Mouse (Mus musculus): Measurements from ENCODE around the gene Uaca. TPM values are rescaled to one million over a fixed set of nuclear protein-coding genes. Genes with fewer than 3 reads are reported as not detected.

Gene Uaca
- total and polyA plus RNA-seq, 3 experiments = 0.17 to 0.34 TPM; not detected in 1

- Histone ChIP-seq H3K9ac (ENCODE audit: insufficient read depth, low read depth) (no peak overlapping the region), H3K4me1 (ENCODE audit: control insufficient read depth in 1 of 2, insufficient read depth in 2 of 2) (peaks cover 0 to 13% of the 10 kb centered on the region in 2 experiments; a peak in 2 of 4 replicates), H3K27ac (ENCODE audit: insufficient read depth, low read depth) (no peak overlapping the region), H3K79me2 (replicated peaks; ENCODE audit: control insufficient read depth, extremely low read depth, insufficient read depth, poor library complexity, severe bottlenecking) (no peaks in the 10 kb centered on the region), H3K27me3 (replicated peaks) (no peaks in the 10 kb centered on the region), H3K9me3 (replicated peaks; ENCODE audit: low read length) (peaks cover 2% of the 10 kb centered on the region), H3K4me2 (ENCODE audit: insufficient read depth, low read depth, poor library complexity, severe bottlenecking) (no peak overlapping the region), H3K4me3 (replicated peaks in 1 of 3; ENCODE audit: low read depth in 2 of 3, low read length in 2 of 3, poor library complexity in 1 of 3) (no peak overlapping the region), H3K36me3 (replicated peaks in 1 of 2; ENCODE audit: control insufficient read depth in 1 of 2, insufficient read depth in 1 of 2, low read length in 1 of 2) (no peaks in the 10 kb centered on the region)
- no peak for DNase-seq (ENCODE audit: extremely low read depth)
- dilution Hi-C loops (cut with MboI; ENCODE audit: extremely low pct_ligation_motif_present, extremely low pct_unique_long_range_greater_than_20kb, low sequenced_read_pairs) (no loop called here), in situ Hi-C loops (cut with MboI; ENCODE audit: low pct_ligation_motif_present, low pct_unique_long_range_greater_than_20kb, low sequenced_read_pairs) (no loop called here)
- TF ChIP-seq SMC3 (IDR thresholded peaks at IDR 0.05; ENCODE audit: low read depth, low read length) = no peak
- TF ChIP-seq UBTF (IDR thresholded peaks at IDR 0.05; ENCODE audit: low read depth, low read length) = no peak
- no peak for TF ChIP-seq MEF2A (IDR thresholded peaks at IDR 0.05; ENCODE audit: borderline replicate concordance, low read depth, low read length)
- no peak for TF ChIP-seq ETS1 (conservative IDR thresholded peaks at IDR 0.05; ENCODE audit: low read depth, low read length)
- TF ChIP-seq MAX (IDR thresholded peaks at IDR 0.05; ENCODE audit: low read length) = no peak
- no peak for TF ChIP-seq GABPA (IDR thresholded peaks at IDR 0.05; ENCODE audit: insufficient replicate concordance, low read depth, low read length)
- no peak for TF ChIP-seq JUND (conservative IDR thresholded peaks at IDR 0.05; ENCODE audit: low read depth, low read length)
- no peak for TF ChIP-seq CHD2 (IDR thresholded peaks at IDR 0.05; ENCODE audit: low read length)
- no peak for TF ChIP-seq BHLHE40 (IDR thresholded peaks at IDR 0.05; ENCODE audit: low read depth, low read length)
- TF ChIP-seq IRF4 (IDR thresholded peaks at IDR 0.05; ENCODE audit: low read depth, low read length) = no peak
- no peak for TF ChIP-seq MYC (IDR thresholded peaks at IDR 0.05; ENCODE audit: low read depth, low read length)
- no peak for TF ChIP-seq TCF12 (IDR thresholded peaks at IDR 0.05; ENCODE audit: low read depth, low read length)
- no peak for TF ChIP-seq ZNF384 (IDR thresholded peaks at IDR 0.05; ENCODE audit: low read depth, low read length)
- no peak for TF ChIP-seq SIN3A (IDR thresholded peaks at IDR 0.05; ENCODE audit: low read length)
- TF ChIP-seq NELFE (IDR thresholded peaks at IDR 0.05; ENCODE audit: low read depth, low read length) = no peak
- no peak for TF ChIP-seq CTCF (conservative IDR thresholded peaks at IDR 0.05 in 1 of 2, IDR thresholded peaks at IDR 0.05 in 1 of 2; ENCODE audit: low read depth in 2 of 2, low read length in 2 of 2)
These were observed 36.5 kb upstream of the Uaca start for GRCm38 (mm10) chr9:60757817-60758216.

DNA sequence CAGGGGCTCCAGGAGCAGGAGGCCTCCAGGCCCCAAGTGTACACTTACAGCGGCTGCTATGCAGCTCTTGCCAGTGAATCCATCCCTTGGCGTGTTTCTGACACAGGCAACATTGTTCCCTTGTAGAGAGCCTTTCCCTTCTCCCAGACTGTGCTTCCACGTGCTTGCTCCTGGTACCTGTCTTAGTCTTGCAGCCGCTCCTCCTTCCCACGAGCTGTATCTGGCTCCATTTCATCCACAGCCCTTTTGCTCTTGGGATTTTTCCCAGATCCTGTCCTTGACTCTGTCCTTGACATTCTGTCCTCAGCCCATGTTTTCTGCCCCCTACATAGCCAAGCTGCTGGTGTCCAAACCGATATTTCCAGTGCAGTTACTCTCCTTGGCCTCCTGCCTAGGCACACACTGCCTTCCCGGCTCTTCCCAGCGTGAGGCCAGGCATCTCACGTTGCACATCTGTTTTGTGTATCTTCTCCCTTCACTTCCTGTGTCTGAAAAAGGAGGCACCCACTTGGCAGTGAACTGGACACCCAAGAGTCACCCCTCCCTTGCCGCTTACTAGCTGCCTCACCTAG lies 34.8 kb upstream of the Uaca start:
- dilution Hi-C loops (cut with MboI; ENCODE audit: extremely low pct_ligation_motif_present, extremely low pct_unique_long_range_greater_than_20kb, low sequenced_read_pairs) = no loop called here
- H3K36me3 ChIP-seq (replicated peaks in 1 of 2; ENCODE audit: control insufficient read depth in 1 of 2, insufficient read depth in 1 of 2, low read length in 1 of 2) = no peaks in the 10 kb centered on the region
- in situ Hi-C loops (cut with MboI; ENCODE audit: low pct_ligation_motif_present, low pct_unique_long_range_greater_than_20kb, low sequenced_read_pairs) = no loop called here
- DNase-seq (ENCODE audit: extremely low read depth) = no peak
- peaks cover 2% of the 10 kb centered on the region for H3K9me3 ChIP-seq (replicated peaks; ENCODE audit: low read length)
- no peak overlapping the region for H3K27ac ChIP-seq (ENCODE audit: insufficient read depth, low read depth)
- H3K9ac ChIP-seq (ENCODE audit: insufficient read depth, low read depth) = no peak overlapping the region
- no peak overlapping the region for H3K4me3 ChIP-seq (replicated peaks in 1 of 3; ENCODE audit: low read depth in 2 of 3, low read length in 2 of 3, poor library complexity in 1 of 3)
- peaks cover 0 to 13% of the 10 kb centered on the region in 2 experiments; a peak in 2 of 4 replicates for H3K4me1 ChIP-seq (ENCODE audit: control insufficient read depth in 1 of 2, insufficient read depth in 2 of 2)
- TF ChIP-seq JUND (conservative IDR thresholded peaks at IDR 0.05; ENCODE audit: low read depth, low read length) = no peak
- no peak for TF ChIP-seq TBP (conservative IDR thresholded peaks at IDR 0.05; ENCODE audit: low read depth, low read length)
- TF ChIP-seq KAT2A (IDR thresholded peaks at IDR 0.05; ENCODE audit: insufficient replicate concordance, low read length) = no peak
- TF ChIP-seq MXI1 (IDR thresholded peaks at IDR 0.05; ENCODE audit: low read depth, low read length) = no peak
- TF ChIP-seq RCOR1 (conservative IDR thresholded peaks at IDR 0.05; ENCODE audit: low read depth, low read length) = no peak
- no peak for TF ChIP-seq CHD1 (IDR thresholded peaks at IDR 0.05; ENCODE audit: low read depth, low read length)
- TF ChIP-seq MAFK (IDR thresholded peaks at IDR 0.05; ENCODE audit: insufficient replicate concordance, low read length) = no peak
- no peak for TF ChIP-seq SMC3 (IDR thresholded peaks at IDR 0.05; ENCODE audit: low read depth, low read length)
- TF ChIP-seq PAX5 (IDR thresholded peaks at IDR 0.05; ENCODE audit: low read length) = no peak
- no peak for TF ChIP-seq CHD2 (IDR thresholded peaks at IDR 0.05; ENCODE audit: low read length)
- no peak for TF ChIP-seq ZNF384 (IDR thresholded peaks at IDR 0.05; ENCODE audit: low read depth, low read length)
- TF ChIP-seq TCF12 (IDR thresholded peaks at IDR 0.05; ENCODE audit: low read depth, low read length) = no peak
- TF ChIP-seq USF2 (conservative IDR thresholded peaks at IDR 0.05; ENCODE audit: low read depth, low read length) = no peak
- TF ChIP-seq MYC (IDR thresholded peaks at IDR 0.05; ENCODE audit: low read depth, low read length) = no peak
- no peak for TF ChIP-seq MEF2A (IDR thresholded peaks at IDR 0.05; ENCODE audit: borderline replicate concordance, low read depth, low read length)
- TF ChIP-seq ELF1 (IDR thresholded peaks at IDR 0.05; ENCODE audit: low read depth, low read length) = no peak
- no peak for TF ChIP-seq ZMIZ1 (IDR thresholded peaks at IDR 0.05; ENCODE audit: low read depth, low read length)
- H3K27me3 ChIP-seq (replicated peaks) = no peaks in the 10 kb centered on the region
- no peak overlapping the region for H3K4me2 ChIP-seq (ENCODE audit: insufficient read depth, low read depth, poor library complexity, severe bottlenecking)
- H3K79me2 ChIP-seq (replicated peaks; ENCODE audit: control insufficient read depth, extremely low read depth, insufficient read depth, poor library complexity, severe bottlenecking) = no peaks in the 10 kb centered on the region
